In the genomic region with DNA sequence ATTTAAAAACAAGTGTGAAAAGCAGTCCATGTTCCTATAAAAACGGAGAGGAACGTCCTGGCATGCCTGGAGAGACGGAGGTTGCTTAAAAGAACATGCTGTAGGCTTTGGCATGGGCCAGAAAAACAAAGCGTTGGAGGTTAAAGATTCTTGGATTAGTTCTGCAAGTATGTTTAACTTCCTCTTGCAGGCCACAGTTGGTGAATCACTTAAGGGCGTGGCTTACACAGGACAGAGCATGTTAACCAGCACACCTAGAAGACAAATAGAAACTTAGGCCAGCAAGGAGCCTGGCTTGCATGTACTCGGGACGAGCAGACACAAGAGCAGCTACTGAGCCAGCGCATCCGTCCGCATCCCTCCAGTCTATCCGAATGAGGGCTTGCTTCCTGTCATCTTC, we compare ENCODE assay signal across 14 mouse cellular contexts. TPM values are rescaled to one million over a fixed set of nuclear protein-coding genes. Genes with fewer than 3 reads are reported as not detected.
DNase-seq lines count a peak whose midpoint lies in the region; TF ChIP-seq lines count a peak whose summit lies in the region.
"Had no signal": no experiment of that assay in that cellular context is flagged by ENCODE, and none has a peak within 500 bp of the region (broad histone marks: within the 10 kb centered on the region; RNA-seq: fewer than 3 reads in every experiment).

No protein-coding gene starts in this region.

- WGBS in large intestine, adult 2 months = 17% methylated on average over 11 of the region's 11 CpGs

- H3K27ac ChIP-seq in left cerebral cortex, adult 2 months = no peak overlapping the region
- H3K27ac ChIP-seq: embryonic facial prominence, embryonic 12.5 days; heart, embryonic 10.5 days; liver, embryonic 15.5 days; midbrain, embryonic 12.5 days had no signal

- H3K4me3 ChIP-seq in left cerebral cortex, adult 2 months = no peak overlapping the region
- H3K4me3 ChIP-seq: embryonic facial prominence, embryonic 12.5 days; heart, embryonic 10.5 days; liver, embryonic 15.5 days; midbrain, embryonic 12.5 days had no signal

- intact Hi-C loops in left cerebral cortex, adult 2 months (cut with DNase I) = loop anchor here (5.0 kb wide), 1 partner anchor 254 kb away; no protein-coding TSS in a partner anchor

- DNase-seq in lung, postnatal 36 days = peak; percentile 40
- DNase-seq in lung, postnatal 4 days = no peak
- peak; percentile 26 for DNase-seq in brain, adult 2 months (ENCODE audit: low read depth, low spot score)
- DNase-seq in large intestine, adult 2 months (ENCODE audit: low read depth, low spot score) = peak; percentile 89
- DNase-seq in adrenal gland, postnatal 4 days (ENCODE audit: low spot score in 2 of 2) = no peak
- DNase-seq in left cerebral cortex, adult 2 months (ENCODE audit: extremely low spot score in 1 of 2, low spot score in 2 of 2) = no peak
- no peak for DNase-seq in embryo, embryonic 9.5 days (ENCODE audit: extremely low spot score)
- DNase-seq: adrenal gland, adult 8-10 months; kidney, postnatal 25 days; right cerebral cortex, postnatal 25 days had no signal

- TF ChIP-seq CTCF in left cerebral cortex, adult 2 months (IDR thresholded peaks at IDR 0.05) = no peak

RNA-seq across cellular contexts. Expression of a gene that starts 52.2 kb away (rescaled TPM):
- 33.3 and 38.6 TPM in 2 replicates for polyA plus RNA-seq in large intestine, adult 2 months (2012; rRNA removed)
- 100 to 1,000 TPM; 138 to 151 TPM for total RNA-seq in adrenal gland, postnatal 4 days (2021)
- 10 to 100 TPM; 87.9 to 93.0 TPM for total RNA-seq in left cerebral cortex, adult 2 months (2021)

Comparison
In these comparisons a context has a peak if more than half of its experiments do, and no peak if none do; other contexts are left out.
1. DNase-seq: peak in lung, postnatal 36 days (single experiment), brain, adult 2 months (single experiment) and large intestine, adult 2 months (single experiment); none in lung, postnatal 4 days (0 of 2), adrenal gland, postnatal 4 days (0 of 2), left cerebral cortex, adult 2 months (0 of 2) and embryo, embryonic 9.5 days (single experiment).